Mouse (Mus musculus) forebrain, embryonic 10.5 days (tissue): ENCODE results near the gene Smyd3. TPM values are rescaled to one million over a fixed set of nuclear protein-coding genes. Genes with fewer than 3 reads are reported as not detected.
A peak's percentile ranks its signal among the peaks of the same experiment; 100 is the strongest.

Experiments used
- DNase-seq: peaks from one replicate; pipeline ENCODE4 v3.0.0-alpha.2; 2017; ENCODE audit warnings: low spot score; ENCODE audit errors: extremely low spot score
- H3K27ac ChIP-seq: fragments of 300-500 bp; sonication (generic); 2 replicates; pipeline ENCODE4 v1.5.1; 2016; ENCODE audit warnings: mild to moderate bottlenecking
- H3K27me3 ChIP-seq: fragments of 300-500 bp; sonication (generic); 2 replicates; pipeline ENCODE4 v1.6.1; 2016; ENCODE audit warnings: mild to moderate bottlenecking; ENCODE audit not compliant: poor library complexity, severe bottlenecking
- H3K36me3 ChIP-seq: fragments of 300-500 bp; sonication (generic); replicated peaks from 2 replicates; pipeline ENCODE4 v1.6.1; 2016; ENCODE audit warnings: mild to moderate bottlenecking, moderate library complexity
- H3K4me1 ChIP-seq: fragments of 300-500 bp; sonication (generic); 2 replicates; pipeline ENCODE4 v1.6.1; 2016
- H3K4me3 ChIP-seq: fragments of 300-500 bp; sonication (generic); 2 replicates; pipeline ENCODE4 v1.5.1; 2016; ENCODE audit warnings: mild to moderate bottlenecking, moderate library complexity
- H3K9me3 ChIP-seq: fragments of 300-500 bp; sonication (generic); 2 replicates; pipeline ENCODE4 v1.6.1; 2016; ENCODE audit warnings: mild to moderate bottlenecking, moderate library complexity
- WGBS: fragments of 180-500 bp; shearing (Covaris S2); methylation state at CpG from one replicate; pipeline ENCODE4 v1.1.7; 2016; 5-methylcytosine and 5-hydroxymethylcytosine counted together
- polyA plus RNA-seq: library from polyadenylated mRNA; unstranded; fragments of >200 nt; fragmentation: Nextera tagmentation; extraction: Ambion mirVana; gene quantifications from 2 replicates; pipeline ENCODE4 v1.2.1, GENCODE M21; 2016

Gene Smyd3
- polyA plus RNA-seq, 1 experiment from 2014 or later = 18.0 TPM

DNA sequence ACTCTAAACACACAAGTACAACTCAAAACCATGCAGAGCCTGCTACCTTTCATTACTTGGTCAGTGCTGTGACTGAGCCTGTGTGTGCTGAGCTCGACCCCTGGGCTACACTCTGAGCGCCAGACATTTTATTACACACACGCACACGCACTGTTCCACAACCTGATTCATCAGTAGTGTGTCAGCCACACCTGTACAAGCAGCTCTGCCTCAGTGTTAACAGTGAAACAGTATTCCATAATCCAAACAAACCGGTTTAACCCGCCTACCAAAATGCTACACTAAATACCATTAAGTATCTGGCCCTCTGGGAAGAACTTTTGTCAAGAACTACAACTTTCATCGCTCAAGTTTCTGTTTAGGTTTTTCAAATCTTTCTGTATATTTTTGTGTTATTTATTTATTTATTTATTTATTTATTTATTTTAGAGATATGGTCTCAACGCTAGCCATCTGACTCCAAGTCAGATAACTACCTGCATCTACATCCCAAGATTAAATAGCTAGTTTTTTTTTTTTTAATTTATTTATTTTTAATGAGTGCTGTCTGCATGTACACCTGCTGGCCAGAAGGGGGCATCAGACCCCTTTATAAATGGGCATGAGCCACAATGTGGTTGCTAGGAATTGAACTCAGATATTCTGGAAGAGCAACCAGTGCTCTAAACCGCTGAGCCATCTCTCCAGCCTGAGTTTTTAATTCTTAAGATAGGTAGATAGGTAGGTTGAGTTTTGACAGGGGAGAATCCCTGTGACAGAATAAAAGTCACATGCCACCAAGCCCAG is 11.1 kb downstream of the Smyd3 start:
- WGBS = 67% methylated on average over 9 of the region's 9 CpGs
- no peaks in the 10 kb centered on the region for H3K36me3 ChIP-seq
- H3K27me3 ChIP-seq = no peaks in the 10 kb centered on the region
- DNase-seq = no peak
- no peak overlapping the region for H3K27ac ChIP-seq
- H3K9me3 ChIP-seq = no peaks in the 10 kb centered on the region
- no peaks in the 10 kb centered on the region for H3K4me1 ChIP-seq
- no peak overlapping the region for H3K4me3 ChIP-seq

- H3K36me3 ChIP-seq = no peaks in the 10 kb centered on the region
- H3K4me3 ChIP-seq = no peak overlapping the region
- DNase-seq = no peak
- no peaks in the 10 kb centered on the region for H3K9me3 ChIP-seq
- 26% methylated on average over 3 of the region's 3 CpGs for WGBS
- no peak overlapping the region for H3K27ac ChIP-seq
- no peaks in the 10 kb centered on the region for H3K4me1 ChIP-seq
- no peaks in the 10 kb centered on the region for H3K27me3 ChIP-seq
These were observed 15.3 kb downstream of the Smyd3 start for GRCm38 (mm10) chr1:179502565-179502964.

DNA sequence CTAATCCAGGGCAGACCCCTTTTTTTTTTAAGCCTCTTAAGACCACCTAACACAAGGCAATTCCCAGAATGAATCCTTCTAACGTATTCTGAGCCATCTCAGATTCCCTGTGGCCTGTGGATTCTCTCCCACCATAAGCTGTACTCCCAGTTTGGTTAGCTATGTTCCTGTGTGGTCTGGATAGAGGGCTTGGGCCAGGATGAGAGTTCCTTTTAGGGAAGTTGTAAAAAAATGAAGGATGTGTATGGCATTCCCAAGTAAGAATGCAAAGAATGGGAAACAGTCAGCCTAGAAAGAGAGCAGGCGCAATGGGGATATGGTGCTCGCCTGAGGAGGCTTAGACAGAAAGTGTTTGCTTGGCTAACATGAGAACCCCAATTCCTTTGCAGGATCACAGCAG is 18.6 kb downstream of the Smyd3 start:
- DNase-seq = no peak

DNA sequence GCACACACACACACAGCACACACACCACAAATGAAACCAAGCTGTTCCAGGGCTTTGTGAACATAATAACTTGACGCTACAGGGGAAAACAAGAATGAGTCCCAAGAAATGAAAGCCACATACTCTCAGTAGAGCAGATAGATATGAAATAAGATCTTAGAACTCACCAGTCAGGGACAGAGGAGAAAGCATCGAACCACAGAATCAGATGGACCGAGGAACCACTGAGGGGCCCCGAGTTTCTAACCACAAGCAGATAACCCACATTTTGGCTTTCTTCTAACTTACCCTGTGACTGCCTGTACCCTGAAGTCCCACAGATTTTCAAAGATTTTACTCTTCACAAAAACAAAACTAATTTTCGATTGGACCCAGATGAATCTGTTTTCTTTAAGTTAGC is 24.9 kb downstream of the Smyd3 start:
- H3K4me1 ChIP-seq = no peaks in the 10 kb centered on the region
- H3K36me3 ChIP-seq = no peaks in the 10 kb centered on the region
- 83% methylated on average over 5 of the region's 5 CpGs for WGBS
- H3K4me3 ChIP-seq = no peak overlapping the region
- DNase-seq = no peak
- no peak overlapping the region for H3K27ac ChIP-seq
- H3K27me3 ChIP-seq = no peaks in the 10 kb centered on the region
- H3K9me3 ChIP-seq = no peaks in the 10 kb centered on the region

More for the DNA sequence above, 18.6 kb downstream of the Smyd3 start:
- 84% methylated on average over 3 of the region's 3 CpGs for WGBS
- Histone ChIP-seq H3K9me3 (no peaks in the 10 kb centered on the region), H3K4me1 (no peaks in the 10 kb centered on the region), H3K27me3 (no peaks in the 10 kb centered on the region), H3K27ac (no peak overlapping the region), H3K36me3 (no peaks in the 10 kb centered on the region), H3K4me3 (no peak overlapping the region)

- Histone ChIP-seq H3K36me3 (no peaks in the 10 kb centered on the region), H3K27ac (no peak overlapping the region), H3K9me3 (no peaks in the 10 kb centered on the region), H3K4me3 (no peak overlapping the region), H3K4me1 (peaks cover 16% of the 10 kb centered on the region), H3K27me3 (no peaks in the 10 kb centered on the region)
- 96% methylated on average over 5 of the region's 5 CpGs for WGBS
- no peak for DNase-seq
These were observed 29.3 kb downstream of the Smyd3 start for GRCm38 (mm10) chr1:179488520-179488919.

DNA sequence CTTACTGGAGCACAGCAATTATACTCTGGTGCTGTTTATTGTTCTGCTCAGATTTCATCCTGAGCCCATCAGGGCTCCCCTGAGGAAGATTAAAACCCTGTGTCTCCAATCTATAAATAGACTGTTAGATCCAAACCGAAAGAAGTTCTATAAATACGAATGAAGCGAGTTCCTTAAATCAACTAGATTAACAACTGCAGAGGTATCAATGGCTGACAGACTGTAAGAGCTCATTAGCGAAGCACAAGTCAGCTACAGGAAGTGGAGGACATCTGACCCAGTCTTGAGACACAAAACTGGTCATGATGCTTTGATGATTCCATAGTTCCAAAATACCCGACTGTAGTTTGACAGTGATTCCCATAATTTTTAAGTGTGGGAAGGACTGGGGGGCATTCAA is 29.9 kb downstream of the Smyd3 start:
- H3K4me1 ChIP-seq = peaks cover 16% of the 10 kb centered on the region
- no peaks in the 10 kb centered on the region for H3K27me3 ChIP-seq
- no peaks in the 10 kb centered on the region for H3K9me3 ChIP-seq
- no peak overlapping the region for H3K4me3 ChIP-seq
- no peaks in the 10 kb centered on the region for H3K36me3 ChIP-seq
- no peak overlapping the region for H3K27ac ChIP-seq
- no peak for DNase-seq
- 87% methylated on average over 5 of the region's 5 CpGs for WGBS

- H3K9me3 ChIP-seq = no peaks in the 10 kb centered on the region
- no peak overlapping the region for H3K27ac ChIP-seq
- H3K27me3 ChIP-seq = no peaks in the 10 kb centered on the region
- H3K36me3 ChIP-seq = no peaks in the 10 kb centered on the region
- H3K4me3 ChIP-seq = no peak overlapping the region
- H3K4me1 ChIP-seq = peaks cover 16% of the 10 kb centered on the region
- no peak for DNase-seq
- 86% methylated on average over 2 of the region's 2 CpGs for WGBS
These were observed 30.6 kb downstream of the Smyd3 start for GRCm38 (mm10) chr1:179487238-179487637.

GRCm38 (mm10) chr1:179485784-179486540 is 31.9 kb downstream of the Smyd3 start:
- no peaks in the 10 kb centered on the region for H3K27me3 ChIP-seq
- peaks cover 16% of the 10 kb centered on the region for H3K4me1 ChIP-seq
- H3K9me3 ChIP-seq = no peaks in the 10 kb centered on the region
- no peak overlapping the region for H3K4me3 ChIP-seq
- H3K36me3 ChIP-seq = no peaks in the 10 kb centered on the region
- H3K27ac ChIP-seq = 0 out of 2 replicates have a peak overlapping the region, but pooled peaks have one; percentile 48
- WGBS = 57% methylated on average over 3 of the region's 3 CpGs
- no peak for DNase-seq

DNA sequence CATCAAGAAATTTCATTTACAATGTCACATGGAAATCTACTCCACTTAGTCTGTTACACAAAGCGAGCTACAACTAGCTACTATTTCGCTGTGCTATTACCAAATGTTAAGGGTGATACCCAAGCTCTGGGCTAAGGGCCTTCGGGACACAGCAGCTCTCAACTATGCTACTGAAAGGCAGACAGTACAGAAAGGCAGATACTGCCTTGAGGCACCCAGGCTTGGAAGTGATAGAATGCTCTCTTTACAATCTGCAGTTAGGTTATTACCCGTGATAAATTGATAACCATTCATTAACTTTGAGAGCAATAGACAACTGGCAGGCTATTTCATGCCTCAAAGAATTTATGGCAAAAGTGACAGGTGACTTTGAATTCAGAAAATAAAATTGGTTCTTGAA is 37.0 kb downstream of the Smyd3 start:
- Histone ChIP-seq H3K4me3 (no peak overlapping the region), H3K36me3 (no peaks in the 10 kb centered on the region), H3K27ac (no peak overlapping the region), H3K4me1 (peaks cover 13% of the 10 kb centered on the region), H3K27me3 (no peaks in the 10 kb centered on the region), H3K9me3 (no peaks in the 10 kb centered on the region)
- no peak for DNase-seq
- 86% methylated on average over 4 of the region's 4 CpGs for WGBS

DNA sequence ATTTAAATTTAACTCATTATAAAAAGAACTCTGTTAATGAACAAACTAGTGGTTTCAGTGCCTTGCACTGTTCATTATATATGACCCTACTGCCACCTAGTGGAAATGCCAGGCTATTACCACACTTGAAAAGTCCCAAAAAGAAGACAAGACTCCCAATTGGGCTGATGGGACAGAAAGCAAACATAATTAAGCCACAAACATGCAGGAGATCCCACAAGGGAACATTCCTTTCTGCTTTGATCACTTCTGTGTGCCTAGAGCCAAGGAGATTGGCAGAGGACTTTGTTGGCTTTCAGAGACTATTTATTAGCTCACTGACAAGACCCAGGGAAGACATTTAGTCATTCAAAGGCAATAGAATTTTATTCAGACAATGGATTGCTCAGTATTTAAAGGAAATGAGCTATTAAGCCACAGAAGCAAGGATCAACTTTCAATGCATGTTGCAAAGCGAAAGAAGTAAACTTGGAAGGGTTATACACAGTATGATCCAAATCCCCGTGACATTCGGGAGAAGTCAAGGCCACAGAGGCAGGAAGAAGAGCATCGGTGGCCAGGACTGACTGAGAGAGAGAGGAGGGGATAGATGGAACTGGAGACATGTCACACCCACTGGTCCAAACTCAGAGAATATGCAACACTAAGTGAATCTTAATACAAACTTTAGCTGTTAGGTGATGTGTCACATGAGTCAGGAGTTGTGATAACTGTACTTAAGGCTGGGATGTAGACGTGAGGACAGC is 40.5 kb downstream of the Smyd3 start:
- peak; percentile 37 for DNase-seq
- Histone ChIP-seq H3K4me1 (peaks cover 5% of the 10 kb centered on the region; the same call in 1 of the 2 replicates), H3K27me3 (no peaks in the 10 kb centered on the region), H3K36me3 (peaks cover 9% of the 10 kb centered on the region), H3K4me3 (no peak overlapping the region), H3K9me3 (peaks cover 10% of the 10 kb centered on the region), H3K27ac (no peak overlapping the region)
- 80% methylated on average over 5 of the region's 5 CpGs for WGBS

DNA sequence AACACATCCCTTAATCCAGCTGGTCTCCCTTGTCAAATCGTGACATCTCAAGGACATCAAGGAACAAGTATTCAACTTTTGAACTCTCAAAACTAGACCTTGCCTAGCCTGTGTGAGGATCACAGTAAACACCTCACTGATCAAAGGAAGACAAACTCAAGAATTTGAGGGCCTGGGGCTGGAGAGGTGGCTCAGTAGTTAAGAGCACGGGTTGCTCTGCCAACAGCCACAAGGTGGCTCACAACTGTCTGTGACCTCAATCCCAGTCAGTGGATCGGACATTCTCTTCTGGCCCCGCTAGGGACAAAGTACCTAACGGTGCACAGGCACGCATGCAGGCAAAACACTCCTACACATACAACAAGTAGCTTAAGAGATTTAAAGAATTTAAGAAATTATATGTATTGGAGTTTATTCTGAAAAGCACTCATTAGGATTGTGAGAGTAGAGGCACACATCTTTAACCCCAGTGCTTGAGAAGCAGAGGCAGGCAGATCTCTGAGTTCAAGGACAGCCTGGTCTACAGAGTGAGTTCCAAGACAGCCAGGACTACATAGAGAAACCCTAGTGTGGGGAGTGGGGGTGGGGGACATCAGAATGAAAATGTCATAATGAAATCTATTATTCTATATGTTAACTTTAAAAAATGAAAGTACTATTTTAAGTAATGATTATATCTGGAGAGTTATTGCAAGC is 41.2 kb downstream of the Smyd3 start:
- WGBS = 69% methylated on average over 6 of the region's 6 CpGs
- no peak overlapping the region for H3K27ac ChIP-seq
- no peak for DNase-seq

GRCm38 (mm10) chr1:179474776-179475175 is 43.1 kb downstream of the Smyd3 start:
- Histone ChIP-seq H3K27ac (no peak overlapping the region), H3K4me1 (peaks cover 2% of the 10 kb centered on the region; the same call in 1 of the 2 replicates), H3K36me3 (peaks cover 13% of the 10 kb centered on the region), H3K4me3 (no peak overlapping the region), H3K9me3 (peaks cover 11% of the 10 kb centered on the region), H3K27me3 (no peaks in the 10 kb centered on the region)
- 92% methylated on average over 8 of the region's 8 CpGs for WGBS
- DNase-seq = no peak

More for the DNA sequence above, 41.2 kb downstream of the Smyd3 start:
- peaks cover 11% of the 10 kb centered on the region for H3K9me3 ChIP-seq
- H3K27me3 ChIP-seq = no peaks in the 10 kb centered on the region
- H3K4me3 ChIP-seq = no peak overlapping the region
- H3K36me3 ChIP-seq = peaks cover 13% of the 10 kb centered on the region
- peaks cover 5% of the 10 kb centered on the region; the same call in 1 of the 2 replicates for H3K4me1 ChIP-seq
